Mouse (Mus musculus): ENCODE results near the gene Synpo2.

Gene Synpo2

DNA sequence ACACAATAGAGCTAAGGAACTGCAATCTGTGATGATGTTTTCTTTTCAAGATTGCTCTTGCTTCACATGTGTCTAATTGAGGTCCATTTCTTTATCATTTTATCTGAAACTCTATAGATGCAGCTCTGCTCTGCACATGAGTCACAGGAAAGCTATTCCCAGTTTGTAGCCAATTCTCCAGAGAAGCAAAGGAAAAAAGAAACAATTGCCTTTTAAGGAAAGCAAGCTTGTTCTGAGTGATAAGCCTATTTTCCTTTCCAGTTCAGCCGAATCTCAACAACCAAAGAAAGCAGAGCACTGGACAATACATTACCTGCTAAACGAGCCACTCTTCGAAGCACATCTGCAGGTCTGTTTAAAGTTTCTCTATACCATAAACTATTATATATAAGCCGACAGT, 31.3 kb downstream of the Synpo2 start:
- no peak for DNase-seq

DNA sequence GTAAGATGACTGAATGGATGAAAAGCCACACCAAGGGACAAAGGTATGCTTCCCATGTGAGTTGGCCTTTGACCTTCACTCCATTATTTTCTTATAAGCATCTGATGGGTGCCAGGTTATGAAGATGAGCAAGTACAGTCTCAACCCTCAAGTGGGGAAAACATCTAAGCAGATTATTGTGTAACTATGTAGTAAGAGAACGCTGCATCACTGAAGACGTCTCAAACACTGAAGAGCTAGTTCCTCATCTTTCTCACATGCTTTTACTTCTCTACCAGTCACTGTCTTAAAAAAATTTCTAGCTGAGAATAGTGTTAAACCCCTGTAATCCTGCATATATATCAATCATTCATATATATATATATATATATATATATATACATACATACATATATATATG, 34.2 kb downstream of the Synpo2 start:
- DNase-seq: no peak

DNA sequence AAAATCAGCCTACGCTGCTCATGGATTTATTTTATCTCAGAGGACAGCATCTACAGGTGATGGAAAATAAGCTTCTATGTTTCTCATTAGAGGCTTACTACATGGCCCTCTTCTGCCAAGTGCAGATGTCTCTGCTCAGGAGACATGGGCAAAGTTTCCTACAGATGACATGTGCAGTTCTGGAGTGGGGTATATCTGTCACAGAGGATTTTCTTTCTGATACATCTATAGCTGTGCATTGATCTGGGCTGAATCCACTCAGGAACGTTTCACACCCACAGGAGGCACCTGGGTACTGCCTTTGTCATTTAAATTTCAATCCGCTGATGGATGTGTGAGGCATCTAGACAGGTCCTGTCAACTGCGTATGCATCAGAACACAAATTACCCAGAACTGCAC, 42.2 kb downstream of the Synpo2 start:
- DNase-seq: no peak

DNA sequence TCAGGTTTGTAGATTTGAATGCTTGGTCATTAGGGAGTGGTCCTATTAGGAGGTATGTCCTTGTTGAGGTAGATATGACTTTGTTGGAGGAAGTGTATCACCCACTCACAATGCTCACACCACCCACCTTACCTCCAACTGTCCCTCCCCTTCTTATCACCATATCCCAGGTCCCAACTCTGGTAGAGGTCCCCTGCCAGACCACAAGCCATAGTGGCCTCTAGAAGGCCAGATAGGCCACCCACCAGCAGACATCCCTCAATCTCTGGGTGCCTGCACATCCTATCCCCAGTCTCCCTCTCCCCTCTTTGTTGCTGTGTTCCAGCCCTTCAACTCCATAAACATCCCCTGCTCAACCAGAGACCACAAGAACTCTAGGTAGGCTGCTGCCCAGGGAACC, 44.3 kb downstream of the Synpo2 start:
- DNase-seq: no peak

DNA sequence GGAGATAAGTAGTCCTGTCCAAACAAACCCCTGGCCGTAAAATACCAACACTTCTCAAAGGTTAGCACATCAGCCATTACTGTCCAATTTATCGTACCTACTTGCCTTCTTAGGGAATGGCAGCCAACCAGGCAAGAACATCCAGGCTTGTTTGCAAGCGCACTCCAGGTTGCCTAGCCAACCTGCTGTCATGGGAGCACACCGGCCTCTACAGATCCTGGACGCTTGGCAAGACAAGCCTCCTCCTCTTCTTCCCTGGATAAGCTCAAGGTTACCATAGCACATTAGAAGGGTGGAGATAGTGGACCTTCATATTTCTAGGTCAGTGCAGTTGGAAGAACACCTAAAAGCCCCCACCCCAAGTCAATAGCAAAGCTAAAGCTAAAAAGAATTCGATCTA, 45.6 kb downstream of the Synpo2 start:
- no peak for DNase-seq

DNA sequence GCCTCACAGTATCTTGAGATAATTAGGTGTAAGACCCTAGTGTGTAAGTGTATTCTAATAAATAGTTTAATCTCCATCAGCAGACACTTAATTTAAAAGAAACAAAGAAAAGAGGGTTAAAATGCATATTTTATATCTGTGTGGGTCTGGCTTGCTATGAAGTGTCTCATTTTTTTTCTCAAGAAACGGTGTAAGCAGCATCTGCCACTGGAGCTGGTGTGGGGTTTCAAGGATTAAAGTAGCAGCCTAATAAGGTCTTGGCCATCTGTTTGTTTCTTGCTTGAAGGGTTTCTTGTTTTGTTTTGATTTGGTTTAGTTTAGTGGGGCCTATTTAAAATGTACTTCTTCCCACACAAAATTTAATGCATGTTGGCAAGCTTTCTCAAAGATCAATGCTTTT, 46.1 kb downstream of the Synpo2 start:
- no peak for DNase-seq

DNA sequence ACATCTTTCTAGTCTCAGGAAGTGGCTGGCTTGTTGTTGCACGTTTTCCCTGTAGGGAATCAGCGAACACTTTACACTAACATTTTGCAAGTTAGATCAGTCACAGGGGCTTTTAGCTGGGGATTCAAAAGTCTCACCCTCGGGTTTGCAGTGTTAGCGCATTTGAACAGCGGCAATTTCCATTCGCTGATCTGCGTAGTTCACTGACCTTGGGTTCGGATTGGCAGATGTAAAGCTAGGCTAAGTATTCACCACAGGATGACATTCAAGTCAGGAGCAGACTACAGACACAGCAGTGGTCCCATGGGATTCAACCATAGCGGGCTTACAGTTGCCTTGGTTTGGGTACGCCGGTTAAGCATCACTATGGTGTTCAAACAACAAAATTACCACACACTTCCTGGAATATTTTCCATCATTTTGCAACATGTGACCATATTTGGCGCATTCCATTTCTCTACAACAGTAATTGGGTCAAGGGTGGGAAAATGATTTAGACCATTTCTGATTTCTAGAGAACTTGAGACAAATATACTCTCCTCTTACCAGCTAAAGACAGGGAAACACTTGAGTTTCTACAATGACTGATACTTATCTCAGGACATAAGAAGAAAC, 47.2 kb downstream of the Synpo2 start:
- no peak for DNase-seq

DNA sequence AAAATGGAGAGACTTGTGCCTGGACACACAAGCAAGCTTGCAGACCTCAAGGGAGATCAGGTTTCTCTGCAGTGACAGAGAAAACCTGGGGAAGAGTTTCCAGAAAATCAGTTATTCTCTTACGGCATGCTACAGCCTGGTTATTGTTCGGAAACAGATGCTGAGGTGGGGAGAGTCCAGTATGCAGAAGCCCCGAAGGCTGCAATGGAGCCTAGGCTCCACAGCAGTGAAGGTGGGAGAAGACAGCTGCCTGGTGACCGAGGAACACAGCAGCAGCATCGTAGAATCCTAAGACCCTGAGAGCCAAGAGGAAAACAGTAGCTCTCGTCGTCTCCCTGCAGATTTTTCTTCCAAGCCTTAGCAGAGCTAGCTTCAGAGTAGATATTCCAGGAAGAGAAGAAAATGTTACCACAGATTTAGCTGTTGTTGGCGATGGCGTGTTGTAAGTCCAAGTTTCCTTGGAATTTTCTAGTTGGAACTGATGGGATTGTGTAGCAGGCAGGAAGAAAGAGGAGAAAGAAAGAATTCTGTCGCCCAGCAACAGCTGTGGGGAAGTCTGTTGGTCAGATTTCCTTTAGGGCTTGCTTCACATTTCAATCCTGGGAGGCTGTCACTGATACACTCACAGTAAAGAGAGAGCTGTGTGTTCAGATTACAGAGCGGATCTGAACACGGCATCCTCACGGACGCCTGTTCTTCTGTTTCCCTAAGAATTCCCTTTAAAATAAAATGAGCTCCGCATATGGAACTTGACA, 48.4 kb downstream of the Synpo2 start:
- DNase-seq: no peak

DNA sequence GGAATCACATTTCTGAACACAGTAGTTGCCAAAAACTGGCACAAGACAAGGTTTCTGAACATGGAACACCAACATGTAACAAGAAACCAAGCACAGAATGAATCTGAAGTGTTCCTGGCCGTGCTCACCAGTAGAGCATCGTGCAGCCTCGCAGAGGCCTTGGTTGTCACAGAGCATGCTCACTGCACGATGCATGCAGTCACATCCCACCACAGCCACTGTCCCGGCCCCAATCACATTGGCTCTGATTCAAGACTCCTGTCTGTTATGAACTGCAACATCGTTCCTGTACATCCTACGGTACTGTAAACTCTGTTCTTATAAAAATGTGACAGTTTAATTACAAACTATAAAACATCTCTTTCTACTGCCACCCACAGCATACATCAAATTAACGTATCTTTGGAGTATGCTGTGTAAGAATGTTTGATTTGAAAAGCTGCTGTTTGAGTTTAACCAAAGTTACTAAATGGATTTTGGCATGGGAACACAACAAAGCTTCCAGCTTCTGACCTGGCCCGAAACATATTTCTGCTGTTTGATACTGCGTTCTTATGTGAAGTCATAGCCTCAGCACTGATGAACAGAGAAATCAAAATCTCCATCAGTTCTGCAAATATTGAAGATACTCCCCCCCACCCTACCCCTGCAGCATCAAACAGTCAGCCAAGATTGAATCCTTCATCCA, 50.6 kb downstream of the Synpo2 start:
- DNase-seq: peak; percentile 40 to 50

DNA sequence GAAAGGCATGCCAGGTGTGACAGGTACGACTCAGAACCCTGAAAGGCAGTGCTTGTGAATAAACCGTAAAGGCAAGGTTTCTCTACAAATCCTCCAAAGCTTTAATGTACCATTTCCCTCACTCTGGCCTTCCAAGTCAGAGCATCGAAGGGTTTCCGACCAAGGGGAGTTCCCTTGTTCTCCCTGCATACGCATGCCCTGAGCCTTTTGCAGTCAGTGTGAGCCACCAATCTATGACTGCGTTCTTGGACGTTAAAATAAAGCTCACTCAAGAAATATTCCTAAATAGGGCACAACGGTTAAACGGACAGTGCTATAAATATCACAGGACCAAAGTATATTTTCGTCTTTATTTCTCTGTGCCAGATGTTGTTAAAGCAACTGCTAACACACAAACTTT, 51.7 kb downstream of the Synpo2 start:
- no peak for DNase-seq

DNA sequence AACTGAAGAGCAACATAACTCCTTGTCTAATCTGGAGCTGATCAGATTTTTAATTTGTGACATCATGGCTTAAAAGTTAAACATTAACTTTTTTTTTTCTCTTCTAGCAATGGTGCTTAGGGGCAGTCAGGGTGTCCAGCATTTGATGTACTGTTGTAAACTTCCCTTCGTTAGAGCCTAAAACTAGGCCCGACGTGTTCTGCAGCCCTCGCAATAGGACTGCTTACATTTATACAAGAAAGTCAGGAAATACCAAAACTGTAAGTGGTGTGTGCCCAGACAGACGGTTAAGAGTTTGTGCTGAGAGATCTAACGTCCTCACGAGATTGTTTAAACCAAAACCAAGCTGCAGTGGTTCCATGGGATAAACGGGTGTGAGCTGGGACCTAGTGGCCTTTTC, 56.4 kb downstream of the Synpo2 start:
- no peak for DNase-seq

DNA sequence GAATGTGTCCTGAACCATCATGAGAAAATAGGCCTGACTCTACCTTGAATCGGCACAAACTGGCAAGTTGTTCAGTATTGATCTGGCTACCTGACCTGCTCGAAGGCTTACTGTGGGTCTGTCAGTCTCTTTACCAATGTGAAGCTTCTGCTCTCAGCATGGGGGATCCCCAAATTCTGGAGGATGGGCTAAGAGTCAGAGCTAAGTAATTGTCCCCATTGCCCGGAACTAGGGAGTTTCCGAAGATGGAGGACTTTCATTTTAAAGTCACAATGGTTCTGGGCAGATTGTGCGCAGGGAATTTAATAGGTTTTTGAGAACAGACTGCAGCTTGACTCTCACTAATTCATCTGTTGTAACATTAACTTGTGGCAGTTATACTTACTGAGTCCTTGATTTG, 56.9 kb downstream of the Synpo2 start:
- DNase-seq: no peak

DNA sequence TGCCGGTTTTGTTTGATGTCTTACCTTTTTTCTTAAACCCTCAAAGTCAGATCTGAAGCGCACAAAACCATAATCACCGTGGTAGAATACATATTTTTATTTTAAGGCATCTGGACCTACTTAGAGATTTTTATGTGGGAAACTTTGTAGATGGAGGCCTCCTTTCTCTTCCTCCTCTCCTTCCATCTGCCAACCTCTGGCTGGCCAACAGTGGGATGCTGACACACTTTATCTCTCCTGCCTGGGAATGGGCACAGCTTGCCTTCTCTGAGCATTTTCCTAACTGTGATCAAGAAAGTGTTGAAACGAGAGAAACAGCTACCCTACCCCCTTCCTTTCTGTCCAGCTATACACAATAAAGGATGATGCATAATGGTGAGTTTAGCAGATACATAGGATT, 57.5 kb downstream of the Synpo2 start:
- no peak for DNase-seq

DNA sequence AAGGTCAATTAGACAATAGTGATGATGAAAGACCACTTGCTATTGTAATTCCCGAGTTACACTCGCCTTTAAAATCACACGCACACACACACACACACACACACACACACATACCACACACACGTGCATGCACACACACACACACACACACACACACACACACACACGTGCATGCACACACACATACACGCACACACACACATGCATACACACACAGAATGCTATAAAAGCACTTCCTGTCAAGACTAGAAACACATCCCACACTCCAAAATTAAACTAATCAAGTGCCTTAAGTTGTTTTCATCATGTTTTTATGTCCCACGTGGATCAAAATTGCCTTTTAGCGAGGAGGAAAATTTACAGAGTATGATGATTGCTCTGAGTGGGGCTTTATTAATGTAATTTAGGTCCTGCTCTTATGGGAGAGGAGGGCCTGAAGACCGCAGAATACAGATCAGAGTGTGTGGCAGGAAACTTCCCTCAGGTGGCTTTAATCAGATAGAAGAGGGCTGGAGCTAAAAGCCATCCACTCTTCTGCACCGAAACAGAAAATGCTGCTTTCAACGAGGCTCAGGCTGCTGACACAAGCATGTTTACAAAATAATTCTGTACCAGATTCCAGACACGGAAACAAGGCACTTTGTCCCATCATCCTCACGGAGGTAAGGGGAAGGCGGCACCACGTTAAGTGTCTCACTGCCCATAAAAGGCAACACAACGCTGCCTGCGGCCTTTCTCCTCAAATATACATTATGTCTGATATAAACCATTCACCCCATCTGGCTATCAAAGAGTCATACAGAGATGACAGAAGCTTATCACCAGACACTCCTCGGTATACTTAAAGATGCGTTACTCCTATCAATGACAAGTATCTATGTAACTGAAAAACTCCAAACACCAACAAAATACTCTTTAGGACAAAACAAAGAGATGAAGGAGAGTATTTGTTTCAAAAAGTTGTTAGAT, 59.3 kb downstream of the Synpo2 start:
- DNase-seq: no peak

DNA sequence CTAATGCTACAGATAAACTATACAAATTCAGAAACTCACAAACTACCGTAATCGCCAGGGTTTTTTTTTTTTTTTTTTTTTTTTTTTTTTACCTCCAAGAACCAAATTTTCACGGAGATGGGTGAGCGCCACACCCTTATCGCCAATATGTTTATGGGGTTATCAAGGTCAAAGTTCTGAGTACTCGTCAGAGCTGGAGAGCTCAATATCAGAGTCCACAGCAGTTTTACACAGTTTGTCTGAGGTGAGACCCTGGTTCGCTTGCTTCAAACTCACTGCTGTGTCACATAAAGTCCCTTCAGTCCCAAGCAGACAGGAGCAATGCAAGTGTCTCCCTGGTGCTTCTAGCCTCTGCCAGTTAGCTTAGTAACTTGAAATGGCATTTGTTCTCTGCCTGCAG, 60.8 kb downstream of the Synpo2 start:
- no peak for DNase-seq

DNA sequence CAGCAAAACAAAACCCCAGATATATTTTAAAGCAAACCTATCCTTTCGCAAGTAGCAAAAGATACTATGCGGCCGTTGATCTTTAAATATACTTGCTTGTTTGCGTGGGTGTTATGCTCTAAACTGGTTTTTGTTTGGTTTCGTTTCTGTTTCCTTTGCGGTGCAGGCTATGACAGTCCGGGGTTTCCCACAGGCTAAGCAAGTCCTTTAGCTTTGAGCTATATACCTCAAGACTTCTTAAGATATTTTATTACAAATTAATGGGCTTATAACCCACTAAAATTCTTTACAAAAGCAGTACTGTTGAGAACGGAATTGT, 61.6 kb downstream of the Synpo2 start:
- DNase-seq: no peak

DNA sequence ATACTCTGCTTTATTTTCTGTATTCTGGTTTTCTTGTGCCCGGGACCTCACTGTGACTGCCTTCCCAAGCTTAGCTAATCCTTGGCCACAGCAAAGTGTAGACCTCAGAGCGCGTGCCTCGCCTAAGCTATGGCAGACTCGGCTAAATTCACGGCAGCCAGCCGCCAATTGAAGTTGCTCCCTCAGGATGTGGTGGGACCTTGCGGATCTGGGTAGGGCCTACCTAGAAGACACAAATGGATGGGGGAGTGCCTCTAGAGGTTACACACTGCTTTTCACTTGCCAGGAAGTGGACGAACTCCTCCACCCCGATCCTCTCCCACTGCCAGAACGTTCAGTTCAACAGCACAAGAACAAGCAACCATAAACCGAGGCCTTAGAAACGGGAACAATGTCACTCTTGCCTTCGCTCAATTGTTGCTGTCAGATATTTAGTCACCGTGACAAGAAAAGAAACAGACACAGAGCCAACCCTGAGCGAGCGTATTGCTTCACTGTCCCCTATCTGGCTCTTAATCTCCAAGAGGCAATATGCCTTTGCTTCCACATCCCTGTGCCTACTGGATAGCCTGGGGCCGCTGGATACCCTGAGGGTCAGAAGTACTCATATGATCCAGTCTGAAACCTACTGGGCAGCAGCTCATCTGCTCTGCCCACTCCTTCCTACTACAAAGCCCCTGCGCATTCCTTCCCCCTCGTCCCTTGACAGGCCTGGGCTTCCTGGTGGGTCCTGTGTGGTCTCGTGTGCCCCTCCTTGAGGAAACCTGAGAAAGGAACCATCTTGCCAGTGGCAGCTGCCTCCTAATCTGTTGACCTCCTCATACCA, 62.2 kb downstream of the Synpo2 start:
- no peak for DNase-seq

DNA sequence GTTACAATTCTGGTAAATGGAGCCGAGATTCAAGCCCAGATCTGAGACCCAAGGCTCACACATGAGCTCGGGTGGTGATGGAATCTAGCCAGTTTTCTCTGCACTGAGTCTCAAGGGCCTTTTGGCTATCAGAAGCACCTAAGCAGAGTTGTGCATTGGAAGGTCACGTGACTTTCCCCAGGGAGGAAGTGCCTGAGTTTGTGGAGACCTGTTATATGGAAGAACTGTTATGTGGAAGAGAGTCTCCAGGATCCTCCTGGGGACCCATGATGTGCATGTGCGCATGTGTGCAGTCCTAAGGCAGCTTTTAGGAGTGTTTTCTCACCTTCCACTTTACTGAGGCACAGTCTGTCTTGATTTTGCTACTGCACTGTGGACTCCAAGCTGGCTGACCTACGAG, 63.8 kb downstream of the Synpo2 start:
- no peak for DNase-seq

DNA sequence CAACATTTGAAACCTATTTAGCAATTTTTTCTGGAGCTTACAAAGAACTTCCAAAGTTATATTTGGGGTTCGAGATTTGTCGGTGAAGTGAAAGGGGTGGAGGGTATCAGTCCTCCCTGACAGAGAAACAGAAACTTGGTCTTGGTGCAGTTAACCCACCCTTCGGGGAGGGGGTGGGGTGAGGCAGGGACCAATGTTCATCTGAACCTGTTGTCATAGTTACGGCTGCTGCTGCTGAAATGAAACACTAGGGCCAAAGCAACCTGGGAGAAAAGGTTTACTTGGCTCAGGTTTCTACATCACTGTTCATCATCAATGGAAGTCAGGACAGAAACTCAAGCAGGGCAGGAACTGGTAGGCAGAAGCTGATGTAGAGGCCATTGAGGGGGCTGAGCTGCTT, 66.6 kb downstream of the Synpo2 start:
- DNase-seq: no peak

DNA sequence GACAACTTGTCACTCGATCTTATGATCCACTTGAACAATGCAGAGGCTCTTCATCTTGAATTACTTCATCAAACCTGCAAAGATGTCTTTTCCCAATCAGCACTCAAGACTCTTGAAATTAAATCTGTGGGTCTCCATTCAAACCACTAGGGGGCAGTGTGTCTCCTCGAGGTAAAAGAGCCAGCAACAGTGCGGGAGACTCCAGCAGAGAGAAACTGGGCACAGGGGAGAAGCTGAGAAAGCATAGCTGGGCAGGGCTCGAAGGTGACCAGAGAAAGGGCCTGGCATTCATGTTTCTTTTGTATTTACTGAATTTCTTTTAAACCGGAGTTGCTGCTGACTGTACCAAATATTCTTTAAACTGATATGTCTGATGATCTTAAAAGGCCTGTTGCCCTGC, 67.1 kb downstream of the Synpo2 start:
- peak; percentile 52 to 71 for DNase-seq

DNA sequence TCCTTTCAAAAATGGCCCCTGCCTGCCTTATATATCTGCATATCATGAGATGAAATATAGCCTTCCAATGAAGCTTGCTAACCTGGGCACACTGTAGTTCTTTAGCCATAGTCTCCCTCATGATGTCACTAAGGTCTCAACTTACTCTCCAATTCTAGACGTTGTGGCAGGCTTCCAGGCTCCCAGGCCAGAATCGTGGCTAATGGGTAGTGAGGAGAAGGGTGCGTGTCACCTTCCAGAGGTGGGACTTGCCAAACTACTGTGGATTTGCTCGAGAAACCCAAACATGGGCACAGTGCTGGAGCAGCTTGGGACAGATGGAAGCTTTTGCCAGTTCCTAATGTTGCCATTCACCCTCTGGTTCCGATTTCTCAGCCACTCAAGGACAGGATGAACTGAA, 69.5 kb downstream of the Synpo2 start:
- no peak for DNase-seq

DNA sequence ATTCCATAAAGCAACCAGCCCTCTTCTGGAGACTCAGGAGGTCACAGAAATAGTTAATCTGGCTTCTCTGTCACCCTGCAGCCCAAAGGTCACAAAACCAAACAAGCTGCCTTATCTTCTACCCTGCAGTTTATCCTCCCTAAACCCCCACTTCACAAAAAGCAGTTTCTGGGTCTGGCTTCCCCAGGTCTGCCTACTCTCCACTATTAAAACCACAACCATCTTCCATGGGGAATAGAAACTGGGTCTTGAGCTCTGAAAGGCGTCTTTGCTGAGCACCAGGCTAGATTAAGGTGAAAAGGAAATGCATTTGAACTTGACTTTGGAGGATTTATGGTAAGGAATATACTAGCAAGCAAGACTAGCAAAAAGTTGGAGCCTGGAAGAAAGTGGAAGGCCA, 71.8 kb downstream of the Synpo2 start:
- DNase-seq: no peak

DNA sequence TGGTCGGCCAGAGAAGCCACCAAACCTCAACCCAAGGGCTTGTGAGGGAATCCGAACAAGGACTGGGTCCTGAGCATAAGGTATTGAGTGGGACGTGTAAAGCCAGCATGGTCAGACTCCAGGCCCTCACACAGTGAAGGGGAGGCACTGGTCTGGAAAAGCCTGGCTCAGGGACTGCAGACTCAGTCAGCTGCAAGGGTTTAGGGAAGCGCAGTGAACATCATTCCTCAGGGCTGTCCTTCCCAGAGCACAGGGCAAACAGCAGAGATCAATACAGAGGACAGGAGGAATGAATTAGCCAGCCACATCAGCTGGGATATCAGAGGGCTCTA, 72.8 kb downstream of the Synpo2 start:
- DNase-seq: peak in 1 of 2 experiments; percentile 45
